Mouse (Mus musculus) urinary bladder, postnatal 10 days (tissue): Measurements from ENCODE around the gene Gm14569.

Source experiments
- DNase-seq: peaks from one replicate; pipeline ENCODE4 v3.0.0; 2022; ENCODE audit warnings: low spot score

Gm14569 gene

GRCm38 (mm10) chrX:36491730-36492129 lies at the start of gene Gm14569:
Gene Gm14569, minus strand, starts transcription at chrX:36491830.
- no peak for DNase-seq

GRCm38 (mm10) chrX:36534514-36534913 lies 42.9 kb upstream of the Gm14569 start:
- peak; percentile 27 for DNase-seq

GRCm38 (mm10) chrX:36533744-36534143 lies 42.1 kb upstream of the Gm14569 start:
- DNase-seq = no peak

DNA sequence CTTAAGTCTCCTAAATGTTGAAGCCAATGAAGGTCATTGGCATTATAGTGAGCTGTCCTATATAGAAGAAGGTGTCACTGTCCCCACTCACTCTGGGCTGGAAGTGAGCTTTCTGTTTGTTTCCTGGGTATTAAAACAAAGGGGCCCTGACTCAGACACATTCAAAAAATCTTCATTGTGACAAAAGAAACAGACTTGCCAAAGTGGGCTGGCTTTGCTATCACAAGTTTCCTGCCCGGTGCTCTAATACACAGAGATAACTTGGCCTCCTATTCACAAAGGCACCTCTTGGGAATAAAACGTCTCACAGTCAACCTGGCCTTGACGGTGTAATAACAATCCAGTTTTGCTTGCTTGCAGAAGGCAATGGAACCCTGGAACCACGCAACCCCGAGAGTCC lies 38.6 kb upstream of the Gm14569 start:
- DNase-seq = no peak

DNA sequence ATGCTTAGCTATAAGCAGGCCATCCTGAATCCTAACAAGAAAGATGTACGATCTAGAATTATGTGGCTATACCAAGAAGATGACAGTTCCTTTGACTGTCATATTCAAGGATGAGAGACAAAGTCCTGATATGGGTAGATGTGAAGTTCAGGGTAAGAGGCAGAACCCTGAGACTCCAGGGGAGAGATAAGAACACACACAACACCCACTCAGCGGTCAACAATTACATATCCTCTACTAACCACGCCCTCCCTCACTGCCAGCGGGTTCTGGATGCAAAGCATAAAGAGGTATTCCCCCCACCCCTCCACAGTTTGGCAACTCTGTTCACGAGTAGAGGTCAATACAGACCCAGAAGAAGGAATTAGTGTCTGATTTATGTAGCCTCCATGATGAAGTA lies 32.1 kb upstream of the Gm14569 start:
- no peak for DNase-seq

- DNase-seq = no peak
Measured at GRCm38 (mm10) chrX:36513726-36514125, 22.1 kb upstream of the Gm14569 start.

DNA sequence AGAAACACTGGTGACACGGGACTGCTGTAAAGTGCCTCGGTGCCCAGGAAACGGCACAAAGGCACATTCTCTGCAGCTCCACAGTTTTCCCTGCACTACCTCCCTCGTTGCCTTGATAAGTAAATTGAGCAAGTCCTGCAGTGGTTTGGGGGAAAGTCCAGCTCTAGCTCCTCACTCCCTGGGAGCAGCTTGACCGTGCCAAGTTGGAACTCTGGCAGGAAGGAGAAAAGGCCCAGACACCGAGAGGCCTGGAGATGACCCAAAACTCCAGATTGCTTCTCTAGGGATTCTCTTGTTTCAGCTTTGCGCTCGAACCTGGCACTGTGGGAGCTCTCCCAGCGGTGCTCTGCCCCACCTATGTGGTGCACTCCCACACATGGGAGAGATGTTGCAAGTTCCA lies 21.6 kb upstream of the Gm14569 start:
- DNase-seq = no peak

- DNase-seq = no peak
Measured at GRCm38 (mm10) chrX:36506863-36507262, 15.2 kb upstream of the Gm14569 start.

DNA sequence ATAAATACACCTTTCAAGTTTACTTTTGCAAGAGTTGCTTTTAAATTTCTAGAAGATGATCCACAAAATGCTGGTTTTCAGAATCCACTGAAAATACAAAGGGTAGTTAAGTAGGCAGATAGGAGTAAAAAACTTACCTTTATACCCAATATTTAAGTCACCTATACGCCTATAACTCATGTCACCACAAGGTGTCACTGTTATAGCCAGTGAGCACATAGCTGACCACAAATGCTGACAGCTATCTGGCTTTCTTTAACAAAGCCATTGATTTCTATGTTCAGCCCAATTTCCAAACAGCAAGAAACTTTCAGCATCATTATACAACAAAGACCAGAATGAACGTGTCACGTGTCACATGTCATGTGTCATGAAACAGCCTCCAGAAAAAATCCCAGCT lies 2.1 kb downstream of the Gm14569 start:
- no peak for DNase-seq

DNA sequence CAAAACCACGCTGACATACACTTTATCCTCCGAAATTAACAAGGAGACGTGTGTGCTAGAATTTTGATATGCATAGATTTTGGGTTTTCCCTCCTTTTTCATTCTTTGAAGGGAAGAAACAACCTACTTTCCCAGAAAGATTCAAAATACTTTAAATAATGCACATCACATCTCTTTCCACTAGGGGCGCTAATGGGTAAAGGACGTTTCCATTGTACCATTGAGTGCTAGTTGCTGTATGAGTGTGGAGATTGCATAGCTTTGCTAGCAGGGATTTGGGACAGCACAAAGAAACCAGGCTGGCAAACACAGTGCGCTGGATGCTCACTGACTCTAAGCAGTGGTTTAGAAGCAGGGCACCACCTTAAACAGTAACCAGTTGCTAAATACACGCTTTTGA lies 3.6 kb downstream of the Gm14569 start:
- DNase-seq = no peak

GRCm38 (mm10) chrX:36474873-36475272 lies 16.8 kb downstream of the Gm14569 start:
- no peak for DNase-seq

DNA sequence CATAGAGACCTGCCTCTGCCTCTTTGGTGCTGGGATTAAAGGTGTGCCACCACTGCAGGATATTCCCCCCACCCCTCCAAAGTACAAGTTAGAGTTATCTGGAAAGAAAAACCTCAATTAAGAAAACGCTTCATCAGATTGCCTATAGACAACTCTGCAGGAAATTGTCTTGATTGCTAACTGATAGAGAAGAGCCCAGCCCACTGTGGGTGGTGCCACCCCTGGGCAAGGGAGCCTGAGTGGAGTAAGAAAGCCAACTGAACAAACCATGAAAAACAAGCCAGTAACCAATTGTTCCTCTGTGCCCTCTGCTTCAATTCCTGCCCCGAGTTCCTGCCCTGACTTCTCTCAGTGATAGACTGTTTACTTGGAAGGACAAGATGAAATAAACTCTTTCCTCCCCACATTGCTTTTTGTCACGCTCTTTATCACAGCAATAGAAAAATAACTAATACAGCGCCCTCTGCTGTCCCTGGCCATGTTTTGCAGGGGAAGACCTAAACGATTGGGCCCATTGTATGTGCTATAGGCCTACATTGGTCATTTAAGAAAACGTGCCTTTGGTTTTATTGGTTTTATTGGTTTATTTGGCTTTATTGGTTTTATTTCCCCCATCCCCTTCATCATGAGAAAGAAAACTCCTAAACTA lies 17.4 kb downstream of the Gm14569 start:
- no peak for DNase-seq

DNA sequence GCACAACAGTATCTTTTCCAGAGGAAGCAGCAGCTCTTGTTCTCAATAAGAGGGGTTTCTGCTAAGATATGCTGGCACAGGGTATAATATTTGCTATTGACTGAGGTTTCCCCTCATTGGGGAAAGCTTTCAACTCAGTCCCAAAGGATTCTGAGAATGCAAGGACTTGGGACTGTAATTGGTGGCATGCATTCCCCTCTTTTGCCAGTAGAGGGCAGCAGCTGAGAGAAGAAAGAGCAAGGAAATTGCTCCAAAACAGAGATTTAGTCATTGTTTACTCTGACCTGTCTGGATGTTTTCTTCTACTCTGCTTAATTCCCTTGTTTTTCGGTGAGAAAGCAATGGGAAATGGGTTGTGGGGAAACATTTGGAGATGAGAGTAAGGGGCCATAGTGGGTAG lies 35.6 kb downstream of the Gm14569 start:
- DNase-seq = no peak

DNA sequence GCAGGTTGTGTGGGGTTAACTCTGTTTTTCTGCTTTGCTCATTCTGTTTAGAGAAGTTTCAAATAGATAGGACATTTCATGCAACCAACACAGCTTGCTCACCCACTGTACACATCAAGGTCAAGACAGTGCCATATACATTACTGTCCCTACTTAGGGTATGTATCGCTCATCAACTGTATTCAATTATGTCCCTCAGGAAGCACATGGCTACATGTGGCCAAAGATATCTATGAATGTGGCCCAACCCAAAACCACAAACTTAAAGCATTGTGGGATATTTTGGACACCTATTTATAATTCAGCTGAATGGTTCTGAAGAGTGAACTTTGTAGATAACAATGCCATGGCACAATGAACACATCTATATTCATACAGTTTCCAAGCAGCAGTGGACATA lies 53.7 kb downstream of the Gm14569 start:
- DNase-seq = no peak

DNA sequence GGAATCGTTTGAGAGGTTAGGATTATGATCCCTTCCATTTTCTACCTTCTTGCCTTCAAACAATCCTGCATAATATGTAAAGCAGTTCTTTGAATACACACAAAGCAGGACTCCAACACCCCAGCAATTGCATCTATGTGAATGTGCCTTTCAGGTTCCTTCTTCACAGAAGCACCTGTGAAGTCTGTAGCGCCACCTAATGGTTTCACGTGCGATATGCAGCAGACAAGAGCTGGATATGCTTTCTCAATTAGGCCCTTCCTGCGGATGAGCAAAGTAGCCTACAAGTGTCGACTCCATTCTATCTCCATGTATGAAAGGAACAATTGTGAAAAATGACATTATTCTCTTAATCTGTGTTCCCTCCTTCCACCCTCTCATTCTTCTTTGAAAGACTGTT lies 56.6 kb downstream of the Gm14569 start:
- no peak for DNase-seq

- DNase-seq = no peak
Measured at GRCm38 (mm10) chrX:36419153-36419552, 72.5 kb downstream of the Gm14569 start.

GRCm38 (mm10) chrX:36402316-36402715 lies 89.3 kb downstream of the Gm14569 start:
- no peak for DNase-seq

DNA sequence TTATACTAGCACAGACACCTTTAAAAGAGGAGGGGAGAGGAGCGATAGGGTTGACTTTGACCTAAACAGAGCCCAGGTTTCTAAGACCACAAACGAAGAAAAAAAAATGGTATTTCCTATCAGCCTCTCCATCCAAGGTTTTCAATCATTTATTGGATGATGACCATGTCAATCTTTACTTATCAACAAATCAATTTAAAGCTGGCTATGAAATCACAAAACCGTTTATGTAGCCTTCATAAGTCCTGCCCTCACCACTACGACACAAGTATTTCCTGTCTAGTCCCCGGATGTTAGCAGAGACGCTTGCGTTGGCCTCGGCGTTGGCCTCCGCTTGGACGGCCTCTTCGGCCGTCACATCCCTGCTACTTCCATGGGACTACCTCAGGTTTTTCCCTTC lies 90.7 kb downstream of the Gm14569 start, which contains the start of gene Gm6268:
Gm6268 (plus strand) TSS at position 301 of the 400 bp plus-strand sequence.
- no peak for DNase-seq

DNA sequence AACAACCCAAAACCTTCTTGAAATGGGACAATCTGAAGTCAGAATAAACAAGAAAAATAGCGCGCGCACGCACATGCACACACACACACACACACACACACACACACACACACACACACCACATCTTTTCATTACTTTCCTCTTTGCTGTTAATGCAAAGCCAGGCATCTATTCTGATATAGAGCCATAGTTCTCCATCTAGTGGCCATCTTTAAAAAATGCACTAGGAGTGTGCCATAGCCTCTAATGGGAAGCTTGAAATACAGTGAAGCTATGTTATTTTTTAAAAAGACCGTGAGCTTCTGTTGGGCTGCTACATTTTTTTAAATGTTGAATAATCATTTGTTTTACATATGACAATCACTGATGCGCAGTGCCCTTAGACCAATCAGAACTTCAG lies 98.4 kb downstream of the Gm14569 start:
- no peak for DNase-seq

GRCm38 (mm10) chrX:36392672-36393071 lies 99.0 kb downstream of the Gm14569 start:
- DNase-seq = no peak

DNA sequence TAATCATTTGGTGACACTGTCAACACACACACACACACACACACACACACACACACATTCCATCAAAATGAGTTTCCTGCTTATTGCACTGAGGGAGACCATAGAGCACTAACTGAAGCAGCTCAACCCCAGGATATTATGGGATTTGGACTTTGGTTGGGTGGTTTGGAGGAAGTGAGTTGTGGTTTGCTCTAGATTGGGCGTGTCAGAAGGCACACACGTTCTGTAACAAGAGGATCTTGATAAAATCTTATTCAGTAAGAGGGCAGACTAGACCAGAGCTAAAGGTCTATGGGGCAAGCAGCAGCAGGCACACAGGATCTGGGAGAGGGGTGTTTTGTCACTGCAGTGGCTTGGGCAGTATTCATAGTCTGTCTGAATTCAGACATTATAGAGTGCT lies 101.1 kb downstream of the Gm14569 start:
- DNase-seq = no peak

GRCm38 (mm10) chrX:36389971-36390370 lies 101.7 kb downstream of the Gm14569 start:
- no peak for DNase-seq

DNA sequence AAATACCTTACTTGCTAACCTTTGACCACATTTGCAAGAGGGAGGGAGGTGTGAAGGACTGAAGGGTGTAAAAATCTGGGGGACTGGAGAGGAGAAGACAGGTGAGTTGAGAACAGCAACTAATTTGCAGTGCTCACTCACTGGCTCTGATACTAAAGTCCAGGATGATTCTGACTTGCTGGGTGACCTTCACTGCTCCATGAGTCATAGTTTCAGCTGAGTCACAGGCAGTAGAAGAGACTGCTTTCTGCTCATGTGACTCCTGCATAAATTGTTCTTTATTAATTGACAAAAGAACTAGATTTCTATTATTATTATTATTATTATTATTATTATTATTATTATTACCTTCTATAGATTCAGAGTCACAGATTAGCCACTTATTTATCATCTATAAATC lies 106.3 kb downstream of the Gm14569 start:
- no peak for DNase-seq
